Mouse (Mus musculus) lung, postnatal 0 days (tissue): Measurements from ENCODE around the gene Olfr159.

ENCODE experiments used
- CTCF ChIP-seq: IDR thresholded peaks from 2 replicates; pipeline ENCODE4 v1.5.1; 2016; ENCODE audit warnings: antibody characterized with exemption, mild to moderate bottlenecking
- EP300 ChIP-seq: IDR thresholded peaks from 2 replicates; pipeline ENCODE4 v1.6.1; 2016; ENCODE audit warnings: antibody characterized with exemption, mild to moderate bottlenecking, control low read depth

GRCm38 (mm10) chr4:43769374-43769773 is 1.4 kb downstream of the Olfr159 start:
- TF ChIP-seq CTCF = no peak
- TF ChIP-seq EP300 = no peak
